Mouse (Mus musculus) liver, embryonic 14.5 days (tissue): Measurements from ENCODE around the gene Hs3st1. TPM values are rescaled to one million over a fixed set of nuclear protein-coding genes. Genes with fewer than 3 reads are reported as not detected.
"Not testable (repeated sequence)": the region's sequence is repeated elsewhere in the genome, so short reads cannot be mapped to it uniquely, and the experiment has no call there.

Experiments used
- ATAC-seq: fragments of 200-750 bp; cut with Nextera tagmentation; 2 replicates; pipeline ENCODE4 v1.8.0; 2017; ENCODE audit warnings: moderate number of reproducible peaks, mild to moderate bottlenecking, moderate library complexity; ENCODE audit not compliant: insufficient read depth
- DNase-seq, 3 experiments: peaks; one replicate each; pipeline ENCODE4 v3.0.0-alpha.2; 2012 to 2013; ENCODE audit warnings: low read depth in 3 of 3, low spot score in 3 of 3
- H3K27ac ChIP-seq: fragments of 300-500 bp; sonication (generic); 2 replicates; pipeline ENCODE4 v1.5.1; 2014; ENCODE audit warnings: moderate library complexity, mild to moderate bottlenecking, control low read depth, inconsistent platforms
- H3K27me3 ChIP-seq: fragments of 300-500 bp; sonication (generic); 2 replicates; pipeline ENCODE4 v1.6.1; 2014; ENCODE audit warnings: mild to moderate bottlenecking, low read length, moderate library complexity; ENCODE audit not compliant: control insufficient read depth, insufficient read depth
- H3K36me3 ChIP-seq: fragments of 300-500 bp; sonication (generic); replicated peaks from 2 replicates; pipeline ENCODE4 v1.6.1; 2014; ENCODE audit warnings: low read depth; ENCODE audit not compliant: control insufficient read depth, insufficient read depth
- H3K4me1 ChIP-seq, 2 experiments: fragments of 200-500 bp in 1 of 2; fragments of 300-500 bp in 1 of 2; sonication (generic) in 1 of 2; replicated peaks; 2 replicates each; pipeline ENCODE4 v1.6.1; 2012 to 2014; ENCODE audit warnings: antibody characterized with exemption in 1 of 2, inconsistent platforms in 1 of 2, low read length in 1 of 2; ENCODE audit not compliant: control insufficient read depth in 2 of 2, insufficient read depth in 2 of 2
- H3K4me2 ChIP-seq: fragments of 300-500 bp; sonication (generic); 2 replicates; pipeline ENCODE4 v1.6.1; 2014; ENCODE audit warnings: low read depth, mild to moderate bottlenecking, control low read depth, moderate library complexity
- H3K4me3 ChIP-seq, 2 experiments: fragments of 200-500 bp in 1 of 2; fragments of 300-500 bp in 1 of 2; sonication (generic) in 1 of 2; 2 replicates each; pipeline ENCODE4 v1.5.1; 2012 to 2014; ENCODE audit warnings: low read depth in 2 of 2, low read length in 2 of 2, mild to moderate bottlenecking in 2 of 2, control low read depth in 1 of 2, inconsistent platforms in 1 of 2, moderate library complexity in 1 of 2; ENCODE audit not compliant: insufficient read depth in 1 of 2
- H3K9ac ChIP-seq: fragments of 300-500 bp; sonication (generic); replicated peaks from 2 replicates; pipeline ENCODE4 v1.6.1; 2014; ENCODE audit warnings: mild to moderate bottlenecking, control low read depth, moderate library complexity
- H3K9me3 ChIP-seq: fragments of 300-500 bp; sonication (generic); 2 replicates; pipeline ENCODE4 v1.6.1; 2016; ENCODE audit warnings: low read length, mixed read lengths; ENCODE audit not compliant: control insufficient read depth
- CTCF ChIP-seq: IDR thresholded peaks from 2 replicates; pipeline ENCODE4 v1.5.1; 2016; ENCODE audit warnings: antibody characterized with exemption, low read depth, control low read depth
- EP300 ChIP-seq: IDR thresholded peaks from 2 replicates; pipeline ENCODE4 v1.6.1; 2016; ENCODE audit warnings: antibody characterized with exemption, low read depth
- WGBS: fragments of 180-500 bp; shearing (Covaris S2); extraction: QIAGEN DNeasy Blood & Tissue Kit; methylation state at CpG from one replicate; pipeline ENCODE4 v1.1.7; 2014; ENCODE audit not compliant: insufficient replicate concordance; 5-methylcytosine and 5-hydroxymethylcytosine counted together
- polyA plus RNA-seq, 2 experiments: library from polyadenylated mRNA; depleted of rRNA in 1 of 2; stranded (reverse) in 1 of 2; unstranded in 1 of 2; fragments of >200 nt; fragmentation: Nextera tagmentation in 1 of 2; extraction: Ambion mirVana in 1 of 2; gene quantifications; 2 replicates each; pipeline versions ENCODE4 v1.2.1 to v1.2.3; 2012 to 2014

Hs3st1 gene
- polyA plus RNA-seq (2012; rRNA removed): 0.12 and 0.30 TPM in 2 replicates
- 0.15 and 0.19 TPM in 2 replicates for polyA plus RNA-seq (2014; fragmentation: Nextera tagmentation; extraction: Ambion mirVana)

DNA sequence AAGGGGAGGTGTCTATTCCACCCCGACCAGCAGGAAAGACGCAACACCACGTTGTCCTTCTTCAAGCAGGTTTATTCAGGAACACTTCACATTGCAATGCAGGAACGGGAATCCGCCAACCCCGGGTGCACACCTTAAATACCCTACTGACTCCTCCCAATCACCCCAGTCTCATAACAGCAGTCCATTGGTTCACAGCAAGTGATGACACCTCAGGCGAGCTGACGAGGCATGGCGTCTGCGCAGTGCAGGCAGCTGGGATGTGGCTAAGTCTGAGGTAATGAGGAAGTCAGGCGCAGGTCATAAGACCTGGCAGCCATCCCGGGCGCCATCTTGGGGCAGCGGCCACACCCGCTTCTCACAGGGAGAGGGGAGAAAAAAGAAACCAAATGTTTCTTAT is at the start of gene Hs3st1:
Hs3st1 (minus strand) TSS at position 101 of the 400 bp plus-strand sequence.
- not testable (repeated sequence) for H3K9ac ChIP-seq, H3K9me3 ChIP-seq, H3K27ac ChIP-seq, H3K36me3 ChIP-seq, H3K4me2 ChIP-seq, ATAC-seq, H3K4me1 ChIP-seq, H3K4me3 ChIP-seq, H3K27me3 ChIP-seq, DNase-seq
- WGBS: 78% methylated on average over 15 of the region's 15 CpGs

DNA sequence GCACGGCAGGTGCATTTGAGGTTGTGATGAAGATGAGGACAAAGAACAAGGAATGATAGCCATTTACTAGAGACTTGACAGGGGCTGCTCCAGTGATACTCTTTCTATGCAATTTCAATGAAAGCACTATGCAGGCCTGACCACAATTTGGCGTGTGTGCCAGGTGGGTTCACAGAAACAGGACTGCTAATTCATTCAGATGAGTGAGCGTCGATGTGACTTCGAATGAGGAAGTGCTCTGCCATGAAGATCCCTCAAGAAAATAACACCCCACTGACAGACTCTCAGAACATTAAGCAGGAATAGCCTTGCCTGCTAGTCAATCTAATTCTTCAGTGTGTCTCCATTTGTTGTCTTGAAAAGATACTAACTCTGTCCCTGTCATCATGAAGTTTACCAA is 49.4 kb upstream of the Hs3st1 start:
- Histone ChIP-seq H3K4me1 (no peaks in the 10 kb centered on the region), H3K9ac (no peak overlapping the region), H3K9me3 (no peaks in the 10 kb centered on the region), H3K36me3 (no peaks in the 10 kb centered on the region), H3K27me3 (no peaks in the 10 kb centered on the region), H3K4me2 (no peak overlapping the region), H3K4me3 (no peak overlapping the region), H3K27ac (no peak overlapping the region)
- DNase-seq: no peak
- no peak for TF ChIP-seq CTCF
- 44% methylated on average over 5 of the region's 5 CpGs for WGBS
- ATAC-seq: no peak

DNA sequence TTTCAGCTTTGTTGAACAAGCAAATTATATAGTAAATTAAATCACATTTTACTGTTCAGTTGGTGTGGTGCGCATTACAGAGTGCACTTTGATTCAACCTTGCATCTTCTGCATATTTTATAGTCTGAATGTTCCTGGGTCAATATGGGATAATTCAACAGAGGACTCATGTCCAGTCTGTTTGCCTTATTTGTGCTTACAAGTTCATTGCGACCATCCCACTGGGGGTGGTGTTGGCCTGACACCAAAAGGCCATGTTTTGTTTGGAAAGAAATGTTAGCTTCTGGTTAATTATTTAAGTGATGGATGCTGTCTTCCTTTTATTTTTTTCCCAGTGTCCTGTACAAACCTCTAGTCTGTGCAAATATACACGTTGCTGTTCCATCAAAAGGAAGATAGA is 48.7 kb upstream of the Hs3st1 start:
- no peak overlapping the region for H3K4me3 ChIP-seq
- H3K4me2 ChIP-seq: no peak overlapping the region
- no peak overlapping the region for H3K9ac ChIP-seq
- TF ChIP-seq CTCF: no peak
- TF ChIP-seq EP300: no peak
- WGBS: 58% methylated on average over 3 of the region's 3 CpGs
- H3K4me1 ChIP-seq: no peaks in the 10 kb centered on the region
- no peaks in the 10 kb centered on the region for H3K36me3 ChIP-seq
- no peak overlapping the region for H3K27ac ChIP-seq
- DNase-seq: no peak
- ATAC-seq: no peak
- H3K27me3 ChIP-seq: no peaks in the 10 kb centered on the region
- H3K9me3 ChIP-seq: no peaks in the 10 kb centered on the region

DNA sequence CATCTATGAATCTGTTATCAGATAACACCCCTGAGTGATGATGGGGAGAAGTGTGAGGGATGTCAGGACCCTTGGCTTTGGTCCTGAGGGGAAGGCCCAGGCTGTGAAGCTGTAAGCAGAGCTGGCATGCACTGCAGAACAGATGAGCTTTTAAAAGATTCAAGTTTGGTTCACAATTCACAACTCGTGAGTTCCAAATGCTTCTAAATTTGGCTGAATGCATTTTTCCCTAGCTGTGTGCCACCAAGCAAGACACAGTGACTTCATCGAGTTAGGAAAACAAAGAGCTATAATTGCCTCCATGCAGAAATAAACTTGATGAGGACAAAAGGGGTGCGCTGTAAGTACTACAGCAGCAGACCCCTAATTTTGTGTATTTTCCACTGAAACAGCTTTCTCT is 48.2 kb upstream of the Hs3st1 start:
- TF ChIP-seq EP300 (no peak), CTCF (no peak)
- Histone ChIP-seq H3K4me1 (no peaks in the 10 kb centered on the region), H3K9ac (no peak overlapping the region), H3K36me3 (no peaks in the 10 kb centered on the region), H3K9me3 (no peaks in the 10 kb centered on the region), H3K4me3 (no peak overlapping the region), H3K27ac (no peak overlapping the region), H3K4me2 (no peak overlapping the region), H3K27me3 (no peaks in the 10 kb centered on the region)
- DNase-seq (no peak), ATAC-seq (no peak)
- WGBS: 68% methylated on average over 3 of the region's 3 CpGs

DNA sequence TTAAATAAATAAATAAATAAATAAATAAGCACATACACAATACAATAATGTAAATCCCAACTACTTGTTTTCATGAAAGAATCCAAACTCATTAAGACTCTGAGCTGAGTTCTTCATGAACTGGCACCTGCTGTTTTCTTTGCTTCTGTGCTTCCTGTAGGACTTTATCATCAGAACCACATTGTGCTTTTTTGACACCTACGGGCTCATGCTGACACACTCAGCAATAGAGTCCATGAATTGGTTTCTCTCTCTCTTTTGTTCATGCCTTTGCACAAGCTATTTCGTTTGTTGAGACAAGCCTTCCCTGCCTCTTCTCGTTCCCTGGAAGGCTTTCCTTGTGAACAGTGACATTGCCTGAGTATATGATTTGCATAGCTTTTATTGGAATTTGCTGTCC is 46.8 kb upstream of the Hs3st1 start:
- Histone ChIP-seq H3K36me3 (no peaks in the 10 kb centered on the region), H3K27ac (no peak overlapping the region), H3K9me3 (no peaks in the 10 kb centered on the region), H3K4me3 (no peak overlapping the region), H3K27me3 (no peaks in the 10 kb centered on the region), H3K4me2 (no peak overlapping the region), H3K9ac (no peak overlapping the region), H3K4me1 (no peaks in the 10 kb centered on the region)
- ATAC-seq (no peak), DNase-seq (no peak)
- 39% methylated on average over 3 of the region's 3 CpGs for WGBS
- TF ChIP-seq CTCF (no peak), EP300 (no peak)
